Mouse (Mus musculus) liver, postnatal 0 days (tissue): ENCODE results near the gene Uri1.

ENCODE experiments used
- CTCF ChIP-seq: sonication (generic); IDR thresholded peaks from 2 replicates; pipeline ENCODE4 v1.5.1; 2016; ENCODE audit warnings: antibody characterized with exemption, low read depth
- EP300 ChIP-seq: IDR thresholded peaks from 2 replicates; pipeline ENCODE4 v1.6.1; 2016; ENCODE audit warnings: antibody characterized with exemption, low read depth, mild to moderate bottlenecking

GRCm38 (mm10) chr7:37934770-37935182 lies 88.6 kb downstream of the Uri1 start:
- TF ChIP-seq EP300 (no peak), CTCF (peak; percentile 67)
